Mouse (Mus musculus) liver, embryonic 11.5 days (tissue): ENCODE measurements around the gene Gm20695. TPM values are rescaled to one million over a fixed set of nuclear protein-coding genes. Genes with fewer than 3 reads are reported as not detected.
A peak's percentile ranks its signal among the peaks of the same experiment; 100 is the strongest.

ENCODE experiments used
- ATAC-seq: fragments of 200-750 bp; cut with Nextera tagmentation; replicated peaks from 2 replicates; pipeline ENCODE4 v1.8.0; 2017; ENCODE audit warnings: moderate number of reproducible peaks, mild to moderate bottlenecking, moderate TSS enrichment, moderate library complexity; ENCODE audit not compliant: low FRiP score
- DNase-seq: peaks from one replicate; pipeline ENCODE4 v3.0.0-alpha.2; 2017; ENCODE audit warnings: low spot score
- H3K27ac ChIP-seq: fragments of 300-500 bp; sonication (generic); 2 replicates; pipeline ENCODE4 v1.5.1; 2014; ENCODE audit warnings: mild to moderate bottlenecking, low read depth, low read length, control low read depth
- H3K27me3 ChIP-seq: fragments of 300-500 bp; sonication (generic); replicated peaks from 2 replicates; pipeline ENCODE4 v1.6.1; 2014; ENCODE audit warnings: low read length, mixed read lengths; ENCODE audit not compliant: control insufficient read depth, insufficient read depth
- H3K36me3 ChIP-seq: fragments of 300-500 bp; sonication (generic); 2 replicates; pipeline ENCODE4 v1.6.1; 2014; ENCODE audit warnings: mild to moderate bottlenecking, low read length, moderate library complexity, mixed read lengths; ENCODE audit not compliant: control insufficient read depth, insufficient read depth
- H3K4me1 ChIP-seq: fragments of 300-500 bp; sonication (generic); replicated peaks from 2 replicates; pipeline ENCODE4 v1.6.1; 2014; ENCODE audit warnings: low read length, mixed read lengths; ENCODE audit not compliant: control insufficient read depth, insufficient read depth
- H3K4me2 ChIP-seq: fragments of 300-500 bp; sonication (generic); 2 replicates; pipeline ENCODE4 v1.6.1; 2014; ENCODE audit warnings: mild to moderate bottlenecking, control low read depth, moderate library complexity
- H3K4me3 ChIP-seq: fragments of 300-500 bp; sonication (generic); 2 replicates; pipeline ENCODE4 v1.5.1; 2014; ENCODE audit warnings: low read depth, low read length, control low read depth
- H3K9ac ChIP-seq: fragments of 300-500 bp; sonication (generic); 2 replicates; pipeline ENCODE4 v1.6.1; 2014; ENCODE audit warnings: low read depth, low read length, control low read depth
- H3K9me3 ChIP-seq: fragments of 300-500 bp; sonication (generic); 2 replicates; pipeline ENCODE4 v1.6.1; 2016; ENCODE audit warnings: low read length, inconsistent platforms, mixed read lengths; ENCODE audit not compliant: control insufficient read depth
- WGBS: fragments of 180-500 bp; shearing (Covaris S2); extraction: QIAGEN DNeasy Blood & Tissue Kit; methylation state at CpG from one replicate; pipeline ENCODE4 v1.1.7; 2014; 5-methylcytosine and 5-hydroxymethylcytosine counted together
- polyA plus RNA-seq: library from polyadenylated mRNA; unstranded; fragments of >200 nt; fragmentation: Nextera tagmentation; extraction: Ambion mirVana; gene quantifications from 2 replicates; pipeline ENCODE4 v1.2.1, GENCODE M21; 2014

The Gm20695 gene
- polyA plus RNA-seq: 0.88 and 3.2 TPM in 2 replicates

DNA sequence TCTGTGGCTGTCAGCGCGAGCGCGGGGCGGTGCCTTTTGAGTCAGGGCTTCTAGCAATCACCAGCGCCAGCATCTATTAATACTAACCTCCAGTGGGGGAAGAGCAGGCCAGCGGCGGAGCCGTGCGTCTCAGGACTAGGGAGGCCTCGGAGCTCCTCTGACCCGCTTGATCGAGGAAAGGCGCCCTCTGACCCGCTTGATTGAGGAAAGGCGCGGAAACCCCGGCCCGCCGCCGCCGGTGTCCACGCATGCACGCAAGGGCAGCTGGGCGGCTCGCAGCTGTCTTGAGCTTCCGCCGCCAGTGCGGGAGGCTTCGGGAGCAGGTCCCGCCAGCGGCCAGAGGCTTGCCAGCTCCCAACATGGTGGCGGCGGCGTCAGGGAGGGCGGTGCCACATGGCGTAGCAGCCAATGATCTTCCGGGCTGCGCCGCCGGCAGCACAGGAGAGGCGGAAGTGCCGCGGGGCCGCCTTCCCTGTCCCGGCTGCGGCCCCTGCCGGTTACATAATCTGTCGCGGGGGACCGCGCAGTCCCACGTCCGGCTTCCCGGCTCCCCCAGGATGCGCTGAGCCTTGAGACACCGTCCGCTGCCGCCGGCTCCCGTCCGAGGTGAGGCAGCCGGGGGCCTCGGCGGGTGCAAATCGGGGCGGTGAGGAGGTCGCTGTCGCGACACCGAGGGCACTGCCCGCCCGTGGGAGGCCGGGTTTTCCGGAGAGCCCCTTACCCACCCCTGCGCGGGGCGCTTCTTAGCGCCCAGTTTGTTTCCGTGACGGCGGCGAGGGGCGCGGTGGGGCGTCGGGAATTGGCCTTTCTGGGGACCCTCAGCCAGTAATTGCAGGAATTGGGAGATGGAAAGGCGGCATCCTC is at the start of gene Gm20695, which contains the start of gene Zfp597:
Gm20695 (plus strand) TSS at position 448 of the 864 bp plus-strand sequence.
Zfp597 (minus strand) TSS at position 361 of the 864 bp plus-strand sequence.
- H3K9ac ChIP-seq: peak within 1 kb of the TSS; percentile 89
- DNase-seq (peak; percentile 95), ATAC-seq (peak; percentile 99)
- WGBS: under 1% methylated on average over 88 of the region's 88 CpGs
- H3K4me3 ChIP-seq: peak within 1 kb of the TSS; percentile 96
- peaks cover 15% of the 10 kb centered on the region for H3K4me1 ChIP-seq
- H3K4me2 ChIP-seq: peak within 1 kb of the TSS; percentile 91
- no peaks in the 10 kb centered on the region for H3K9me3 ChIP-seq
- peak within 1 kb of the TSS; percentile 87 for H3K27ac ChIP-seq
- no peaks in the 10 kb centered on the region for H3K27me3 ChIP-seq
- H3K36me3 ChIP-seq: no peaks in the 10 kb centered on the region; the same call in 1 of the 2 replicates

DNA sequence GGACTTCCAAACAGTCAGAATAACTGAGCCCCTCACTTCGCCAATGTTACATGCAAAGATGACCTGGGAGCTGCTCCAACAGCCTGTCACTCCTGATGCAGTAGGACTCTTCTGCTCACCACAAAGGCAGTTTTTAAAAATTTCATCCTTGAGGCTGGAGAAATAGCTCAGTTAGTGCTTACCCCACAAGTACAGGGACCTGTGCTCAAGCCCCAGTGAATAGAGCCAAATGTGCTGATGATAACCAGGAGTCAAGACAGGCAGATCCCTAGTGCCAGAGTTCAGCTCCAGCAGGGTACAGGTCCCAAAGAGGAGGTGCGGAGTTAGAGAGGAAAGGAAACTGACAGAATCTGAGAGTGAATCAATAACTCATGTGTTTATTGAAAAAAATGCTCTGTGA is 49.0 kb upstream of the Gm20695 start:
- H3K4me1 ChIP-seq: no peaks in the 10 kb centered on the region
- no peak overlapping the region for H3K4me2 ChIP-seq
- no peaks in the 10 kb centered on the region for H3K27me3 ChIP-seq
- H3K9me3 ChIP-seq: no peaks in the 10 kb centered on the region
- no peak overlapping the region for H3K27ac ChIP-seq
- no peaks in the 10 kb centered on the region for H3K36me3 ChIP-seq
- WGBS: 82% methylated on average over 2 of the region's 2 CpGs
- DNase-seq (no peak), ATAC-seq (no peak)
- no peak overlapping the region for H3K4me3 ChIP-seq
- no peak overlapping the region for H3K9ac ChIP-seq

DNA sequence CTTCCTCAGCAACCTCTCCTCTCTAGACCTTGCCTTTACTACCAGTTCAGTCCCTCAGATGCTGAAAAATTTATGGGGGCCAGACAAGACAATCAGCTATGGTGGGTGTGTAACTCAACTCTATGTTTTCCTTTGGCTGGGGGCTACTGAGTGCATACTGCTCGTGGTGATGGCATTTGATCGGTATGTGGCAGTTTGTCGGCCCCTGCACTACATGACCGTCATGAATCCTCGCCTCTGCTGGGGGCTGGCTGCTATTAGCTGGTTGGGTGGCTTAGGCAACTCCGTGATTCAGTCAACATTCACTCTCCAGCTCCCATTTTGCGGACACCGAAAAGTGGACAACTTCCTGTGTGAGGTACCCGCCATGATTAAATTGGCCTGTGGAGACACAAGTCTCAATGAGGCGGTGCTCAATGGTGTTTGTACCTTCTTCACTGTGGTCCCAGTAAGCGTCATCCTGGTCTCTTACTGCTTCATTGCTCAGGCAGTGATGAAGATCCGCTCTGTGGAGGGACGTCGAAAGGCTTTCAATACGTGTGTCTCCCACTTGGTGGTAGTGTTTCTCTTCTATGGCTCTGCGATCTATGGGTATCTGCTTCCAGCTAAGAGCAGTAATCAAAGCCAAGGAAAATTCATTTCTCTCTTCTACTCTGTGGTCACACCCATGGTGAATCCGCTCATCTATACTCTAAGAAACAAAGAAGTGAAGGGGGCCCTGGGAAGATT is 45.1 kb upstream of the Gm20695 start:
- ATAC-seq (peak; percentile 56; the same call in 1 of the 2 replicates), DNase-seq (no peak)
- Histone ChIP-seq H3K36me3 (no peaks in the 10 kb centered on the region), H3K4me2 (no peak overlapping the region), H3K9ac (no peak overlapping the region), H3K4me1 (no peaks in the 10 kb centered on the region), H3K9me3 (no peaks in the 10 kb centered on the region), H3K27me3 (no peaks in the 10 kb centered on the region), H3K4me3 (no peak overlapping the region), H3K27ac (no peak overlapping the region)
- WGBS: 49% methylated on average over 17 of the region's 17 CpGs

DNA sequence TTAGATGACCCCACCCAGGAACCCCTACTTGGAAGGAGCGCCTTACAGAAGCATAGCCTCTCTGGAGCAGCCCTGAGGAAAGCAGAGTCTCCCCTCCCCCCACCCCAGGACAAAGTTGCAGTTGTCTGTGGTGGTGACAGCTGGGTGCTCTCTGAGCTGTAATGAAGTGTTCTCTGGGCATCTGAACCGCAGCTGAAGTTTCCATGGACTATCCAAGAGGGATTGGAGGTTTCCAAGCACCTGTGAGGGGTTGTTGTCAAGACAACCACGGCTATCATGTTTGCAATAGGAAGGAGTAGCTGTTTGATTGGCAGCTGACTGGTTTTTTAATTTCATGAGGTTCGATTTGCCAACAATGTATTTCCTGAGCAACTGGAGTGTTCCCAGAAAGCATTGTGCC is 41.5 kb upstream of the Gm20695 start:
- no peaks in the 10 kb centered on the region for H3K36me3 ChIP-seq
- H3K4me2 ChIP-seq: no peak overlapping the region
- 35% methylated on average over 4 of the region's 4 CpGs for whole genome bisulfite sequencing
- H3K4me3 ChIP-seq: no peak overlapping the region
- ATAC-seq (no peak), DNase-seq (no peak)
- H3K27ac ChIP-seq: 0 out of 2 replicates have a peak overlapping the region, but pooled peaks have one; percentile 5
- no peak overlapping the region for H3K9ac ChIP-seq
- no peaks in the 10 kb centered on the region for H3K27me3 ChIP-seq
- H3K4me1 ChIP-seq: peaks cover 5% of the 10 kb centered on the region
- no peaks in the 10 kb centered on the region for H3K9me3 ChIP-seq

DNA sequence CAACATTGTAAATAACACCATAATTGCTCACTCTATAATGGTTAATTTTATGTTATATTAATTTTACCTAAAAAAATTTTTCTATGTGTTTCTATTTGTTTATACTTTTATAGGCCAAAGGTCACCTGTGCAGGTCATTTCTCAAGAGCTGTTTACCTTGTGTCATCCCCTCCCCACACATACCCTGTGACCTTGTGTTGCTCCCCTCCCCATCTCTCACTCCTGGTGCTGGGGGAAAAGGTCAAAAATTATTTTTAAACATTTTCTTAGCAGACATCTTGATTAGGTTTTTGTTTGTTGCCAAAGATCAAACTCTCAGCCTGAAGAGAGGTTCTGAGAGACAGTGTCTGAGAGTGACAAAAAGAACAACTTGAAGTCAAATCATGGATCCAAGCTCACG is 40.7 kb upstream of the Gm20695 start:
- Histone ChIP-seq H3K9ac (no peak overlapping the region), H3K4me1 (peaks cover 7% of the 10 kb centered on the region), H3K4me3 (no peak overlapping the region), H3K4me2 (no peak overlapping the region), H3K9me3 (no peaks in the 10 kb centered on the region), H3K36me3 (no peaks in the 10 kb centered on the region), H3K27me3 (no peaks in the 10 kb centered on the region), H3K27ac (no peak overlapping the region)
- DNase-seq (no peak), ATAC-seq (no peak)
- WGBS: 61% methylated on average over 1 of the region's 1 CpGs

DNA sequence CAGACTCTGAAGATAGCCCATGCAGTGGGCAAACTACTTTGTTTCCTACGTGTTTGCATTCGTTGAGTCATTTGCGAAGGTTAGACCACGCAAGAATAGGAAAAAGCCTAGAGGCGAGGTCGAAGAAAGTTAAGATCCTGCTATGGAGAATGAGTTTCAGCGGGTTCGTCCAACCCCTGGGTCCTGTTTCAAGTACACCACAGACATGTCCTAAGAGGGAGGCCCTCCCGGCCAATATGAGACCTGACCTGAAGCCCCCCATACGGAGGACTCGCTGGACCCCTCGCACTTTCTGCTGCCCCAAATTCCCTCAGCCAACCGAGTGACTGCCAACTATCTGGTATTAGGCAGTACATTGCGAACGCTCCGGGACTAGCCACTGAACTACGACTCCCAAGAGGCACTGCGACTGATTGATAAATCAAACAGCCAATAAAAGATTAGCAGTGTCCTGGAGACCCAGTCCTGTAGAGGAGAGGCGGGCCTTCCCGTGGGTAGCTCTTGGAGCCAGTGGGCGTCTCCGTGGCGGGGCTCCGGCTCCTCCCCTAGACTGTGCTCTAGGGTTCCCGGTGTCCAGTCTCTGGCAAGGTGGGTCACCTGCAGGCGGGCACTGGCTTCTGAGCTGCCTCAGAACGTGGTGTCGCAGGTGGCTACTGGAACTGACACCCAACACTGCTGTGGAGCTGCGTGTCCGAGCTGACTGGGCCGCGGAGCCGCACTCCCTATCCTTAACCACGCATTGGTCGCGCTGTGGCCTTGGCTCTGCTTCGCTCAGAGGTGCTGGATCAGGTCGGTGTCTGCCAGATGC is 37.5 kb upstream of the Gm20695 start, which contains the start of gene Zfp174:
Zfp174 (plus strand) TSS at position 558 of the 808 bp plus-strand sequence.
- Histone ChIP-seq H3K36me3 (no peaks in the 10 kb centered on the region), H3K27me3 (no peaks in the 10 kb centered on the region), H3K4me3 (peak within 1 kb of the TSS; percentile 73), H3K27ac (no peak within 1 kb of the TSS), H3K9me3 (no peaks in the 10 kb centered on the region), H3K9ac (peak within 1 kb of the TSS; percentile 77), H3K4me1 (peaks cover 7% of the 10 kb centered on the region), H3K4me2 (peak within 1 kb of the TSS; percentile 66)
- ATAC-seq (peak; percentile 99), DNase-seq (peak; percentile 89)
- 3% methylated on average over 38 of the region's 38 CpGs for WGBS

DNA sequence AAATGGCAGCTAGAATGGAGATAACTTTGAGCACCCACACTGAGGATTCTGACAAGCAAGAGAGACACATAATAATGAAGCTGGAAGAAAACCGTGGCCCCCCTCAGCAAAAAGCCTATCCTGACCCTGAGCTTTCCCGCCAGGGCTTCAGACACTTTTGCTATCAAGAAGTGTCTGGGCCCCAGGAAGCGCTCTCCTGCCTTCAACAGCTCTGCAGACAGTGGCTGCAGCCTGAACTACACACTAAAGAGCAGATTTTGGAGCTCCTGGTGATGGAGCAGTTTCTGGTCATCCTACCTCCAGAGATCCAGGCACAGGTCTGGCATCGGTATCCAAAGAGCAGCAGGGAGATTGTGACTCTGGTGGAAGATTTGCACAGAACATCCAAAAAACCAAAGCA is 36.6 kb upstream of the Gm20695 start:
- peak overlapping the region; percentile 66 for H3K4me2 ChIP-seq
- peak; percentile 35 for DNase-seq
- no peaks in the 10 kb centered on the region for H3K27me3 ChIP-seq
- peak overlapping the region; percentile 73 for H3K4me3 ChIP-seq
- 70% methylated on average over 4 of the region's 4 CpGs for WGBS
- no peak for ATAC-seq
- peaks cover 7% of the 10 kb centered on the region for H3K4me1 ChIP-seq
- peak overlapping the region; percentile 77 for H3K9ac ChIP-seq
- no peaks in the 10 kb centered on the region for H3K9me3 ChIP-seq
- H3K27ac ChIP-seq: no peak overlapping the region
- no peaks in the 10 kb centered on the region for H3K36me3 ChIP-seq

DNA sequence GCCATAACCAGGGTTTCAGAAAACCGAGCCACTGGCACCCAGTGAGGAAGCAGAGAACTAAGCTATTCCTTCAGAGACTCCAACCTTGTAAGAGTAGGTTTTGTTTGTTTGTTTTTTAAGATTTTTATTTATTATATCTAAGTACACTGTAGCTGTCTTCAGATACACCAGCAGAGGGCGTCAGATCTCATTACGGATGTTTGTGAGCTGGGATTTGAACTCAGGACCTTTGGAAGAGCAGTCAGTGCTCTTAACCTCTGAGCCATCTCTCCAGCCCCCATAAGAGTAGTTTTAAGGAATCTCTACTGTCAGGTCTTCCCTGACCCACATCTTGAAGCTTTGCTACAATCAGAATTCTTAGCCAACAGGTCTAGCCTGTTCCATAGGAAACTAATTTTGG is 36.0 kb upstream of the Gm20695 start:
- no peak for ATAC-seq
- Histone ChIP-seq H3K27ac (no peak overlapping the region), H3K9me3 (no peaks in the 10 kb centered on the region), H3K36me3 (no peaks in the 10 kb centered on the region), H3K4me1 (peaks cover 7% of the 10 kb centered on the region), H3K4me2 (no peak overlapping the region; the same call in 1 of the 2 replicates), H3K4me3 (no peak overlapping the region), H3K27me3 (no peaks in the 10 kb centered on the region), H3K9ac (no peak overlapping the region)
- DNase-seq: no peak
- WGBS: 65% methylated on average over 3 of the region's 3 CpGs
